Mouse (Mus musculus) ES-Bruce4 (cell line): ENCODE data around the gene Gucy1b2. TPM values are rescaled to one million over a fixed set of nuclear protein-coding genes. Genes with fewer than 3 reads are reported as not detected.

Experiments used
- H3K27ac ChIP-seq: 2 replicates; pipeline ENCODE4 v1.5.1; 2012; ENCODE audit warnings: low read length, inconsistent platforms; ENCODE audit not compliant: insufficient read depth
- H3K27me3 ChIP-seq: 2 replicates; pipeline ENCODE4 v1.6.1; 2012; ENCODE audit warnings: mild to moderate bottlenecking, low read length, inconsistent platforms; ENCODE audit not compliant: control insufficient read depth, poor library complexity, insufficient read depth, severe bottlenecking
- H3K36me3 ChIP-seq: 2 replicates; pipeline ENCODE4 v1.6.1; 2012; ENCODE audit warnings: inconsistent platforms, mild to moderate bottlenecking, low read length, moderate library complexity; ENCODE audit not compliant: control insufficient read depth, poor library complexity, insufficient read depth, severe bottlenecking
- H3K4me1 ChIP-seq: one replicate; pipeline ENCODE4 v1.8.1; 2011; ENCODE audit warnings: low read length; ENCODE audit not compliant: control insufficient read depth, insufficient read depth
- H3K4me3 ChIP-seq: 2 replicates; pipeline ENCODE4 v1.5.1; 2011; ENCODE audit warnings: low read depth, mild to moderate bottlenecking, low read length
- H3K9ac ChIP-seq: 2 replicates; pipeline ENCODE4 v1.6.1; 2012; ENCODE audit warnings: low read depth, mild to moderate bottlenecking, inconsistent platforms; ENCODE audit not compliant: poor library complexity, severe bottlenecking
- H3K9me3 ChIP-seq: replicated peaks from 2 replicates; pipeline ENCODE4 v1.6.1; 2012; ENCODE audit warnings: mild to moderate bottlenecking, low read length, inconsistent platforms; ENCODE audit not compliant: control insufficient read depth, poor library complexity, insufficient read depth, severe bottlenecking
- CTCF ChIP-seq: IDR thresholded peaks from one replicate; pipeline ENCODE4 v1.8.1; 2011; ENCODE audit warnings: low read depth, low read length
- EP300 ChIP-seq: IDR thresholded peaks from 2 replicates; pipeline ENCODE4 v1.6.1; 2011; ENCODE audit warnings: low read depth, low read length; ENCODE audit not compliant: insufficient read depth
- POLR2A ChIP-seq: IDR thresholded peaks from one replicate; pipeline ENCODE4 v1.8.1; 2011; ENCODE audit warnings: low read length; ENCODE audit not compliant: insufficient read depth
- polyA plus RNA-seq: library from polyadenylated mRNA; stranded (reverse); fragments of >200 nt; gene quantifications from 2 replicates; pipeline ENCODE4 v1.2.4, GENCODE M21; 2011; ENCODE audit warnings: low read depth; ENCODE audit not compliant: missing spikeins, insufficient read depth, insufficient read length

Gucy1b2 gene
- polyA plus RNA-seq, 1 experiment = not detected

DNA sequence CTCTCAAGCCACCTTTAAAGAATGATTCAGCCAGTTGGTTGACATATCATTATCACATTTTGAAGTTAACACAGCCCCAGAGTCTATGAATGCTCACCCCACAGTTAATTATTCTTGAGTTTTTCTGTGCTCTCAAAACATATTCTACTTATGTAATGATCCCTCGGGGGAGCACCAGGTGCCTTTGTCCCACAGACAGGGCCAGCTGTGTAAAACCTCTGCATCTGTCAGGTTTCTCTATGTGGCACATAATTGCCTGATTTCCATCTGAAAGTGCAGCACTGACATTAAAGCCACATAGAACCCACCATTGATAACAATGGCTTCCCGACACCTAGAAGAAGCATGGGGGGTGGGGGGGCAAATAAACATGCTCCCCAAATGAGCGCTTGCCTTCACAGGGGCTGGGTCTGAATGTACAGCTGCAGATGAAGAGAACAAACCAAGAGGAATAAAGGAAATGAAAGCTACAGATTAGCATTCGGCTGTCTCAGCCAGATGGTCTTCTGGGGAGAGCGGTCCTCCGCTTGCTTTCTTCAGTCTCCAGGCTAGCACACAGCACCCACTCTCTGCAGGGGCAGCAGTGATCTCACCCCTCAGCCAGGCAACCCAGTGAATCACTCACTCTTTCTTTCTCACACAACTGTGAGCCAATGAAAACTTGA lies 66.9 kb downstream of the Gucy1b2 start:
- Histone ChIP-seq H3K4me1 (no peaks in the 10 kb centered on the region), H3K9me3 (no peaks in the 10 kb centered on the region), H3K9ac (no peak overlapping the region), H3K27me3 (no peaks in the 10 kb centered on the region), H3K4me3 (no peak overlapping the region), H3K27ac (no peak overlapping the region), H3K36me3 (no peaks in the 10 kb centered on the region)
- no peak for TF ChIP-seq POLR2A
- no peak for TF ChIP-seq EP300
- no peak for TF ChIP-seq CTCF

DNA sequence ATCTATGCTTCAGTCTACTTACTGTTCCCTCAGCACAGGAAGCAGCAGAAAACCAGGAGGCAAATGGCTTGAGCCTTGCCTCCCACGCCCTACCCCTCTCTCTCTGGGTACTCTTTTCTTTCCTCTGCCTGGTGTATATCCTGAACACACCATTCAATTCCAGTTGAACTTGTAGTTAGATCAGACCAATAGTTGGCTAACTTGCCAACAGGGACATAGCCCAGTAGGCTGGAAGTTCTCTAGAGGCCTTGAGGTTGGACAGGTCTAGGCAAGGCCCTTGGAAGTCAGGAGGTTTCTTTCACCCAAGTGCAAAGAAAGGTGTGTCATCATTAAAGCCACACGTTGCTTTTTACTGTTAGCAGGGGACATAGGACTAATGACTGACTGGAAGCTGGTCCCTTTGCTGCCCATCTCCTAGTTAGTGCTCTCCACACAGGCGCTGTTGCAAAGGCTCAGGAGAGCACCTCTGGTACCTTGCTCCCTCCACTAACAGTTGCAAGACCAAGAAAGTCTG lies 72.2 kb downstream of the Gucy1b2 start:
- Histone ChIP-seq H3K4me3 (no peak overlapping the region), H3K27me3 (no peaks in the 10 kb centered on the region), H3K9me3 (no peaks in the 10 kb centered on the region), H3K4me1 (no peaks in the 10 kb centered on the region), H3K27ac (no peak overlapping the region), H3K9ac (no peak overlapping the region), H3K36me3 (no peaks in the 10 kb centered on the region)
- TF ChIP-seq POLR2A (no peak), EP300 (no peak), CTCF (no peak)

DNA sequence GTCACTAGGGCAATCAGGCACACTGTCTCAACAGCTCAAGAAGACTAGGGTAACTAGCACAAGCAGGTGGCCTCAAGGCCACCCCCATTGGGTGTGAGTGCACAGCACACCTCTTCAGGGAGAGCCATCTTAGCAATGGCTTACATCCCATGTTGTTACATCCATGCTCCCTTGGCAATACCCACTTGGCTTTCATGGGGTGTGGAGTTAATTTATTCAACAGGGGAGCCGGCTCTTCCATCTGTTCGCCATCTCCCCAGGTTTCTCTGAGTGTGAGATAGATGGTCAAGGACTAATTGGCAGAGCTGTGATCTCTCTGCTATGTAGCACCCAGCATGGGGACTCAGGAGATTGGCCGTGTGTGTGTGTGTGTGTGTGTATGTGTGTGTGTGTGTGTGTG lies 73.0 kb downstream of the Gucy1b2 start:
- Histone ChIP-seq H3K9ac (no peak overlapping the region), H3K27me3 (no peaks in the 10 kb centered on the region), H3K27ac (no peak overlapping the region), H3K36me3 (no peaks in the 10 kb centered on the region), H3K9me3 (no peaks in the 10 kb centered on the region), H3K4me3 (no peak overlapping the region), H3K4me1 (no peaks in the 10 kb centered on the region)
- TF ChIP-seq POLR2A (no peak), EP300 (no peak)

DNA sequence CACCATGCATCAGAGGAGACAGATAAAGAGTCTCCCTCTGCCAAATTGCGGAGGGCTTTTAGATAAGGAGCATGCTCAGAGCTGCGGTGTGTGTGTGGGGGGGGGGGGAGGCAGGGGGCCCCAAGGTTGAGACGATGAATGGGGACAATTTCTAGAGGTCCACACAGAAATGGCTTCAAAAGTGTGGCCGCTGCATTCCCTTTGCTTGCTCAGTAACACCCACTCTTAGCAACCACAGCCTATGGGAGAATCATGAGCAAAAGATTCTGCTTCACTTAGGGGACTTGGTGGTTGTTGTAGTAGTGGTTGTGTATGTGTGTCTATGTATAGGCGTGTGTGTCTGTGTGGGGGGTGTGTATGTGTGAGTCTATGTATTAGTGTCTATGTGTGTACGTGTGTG lies 75.5 kb downstream of the Gucy1b2 start:
- Histone ChIP-seq H3K9ac (no peak overlapping the region), H3K27ac (no peak overlapping the region), H3K9me3 (no peaks in the 10 kb centered on the region), H3K27me3 (no peaks in the 10 kb centered on the region), H3K4me1 (no peaks in the 10 kb centered on the region), H3K4me3 (no peak overlapping the region), H3K36me3 (no peaks in the 10 kb centered on the region)
- TF ChIP-seq EP300 = no peak
- no peak for TF ChIP-seq CTCF
- TF ChIP-seq POLR2A = no peak

DNA sequence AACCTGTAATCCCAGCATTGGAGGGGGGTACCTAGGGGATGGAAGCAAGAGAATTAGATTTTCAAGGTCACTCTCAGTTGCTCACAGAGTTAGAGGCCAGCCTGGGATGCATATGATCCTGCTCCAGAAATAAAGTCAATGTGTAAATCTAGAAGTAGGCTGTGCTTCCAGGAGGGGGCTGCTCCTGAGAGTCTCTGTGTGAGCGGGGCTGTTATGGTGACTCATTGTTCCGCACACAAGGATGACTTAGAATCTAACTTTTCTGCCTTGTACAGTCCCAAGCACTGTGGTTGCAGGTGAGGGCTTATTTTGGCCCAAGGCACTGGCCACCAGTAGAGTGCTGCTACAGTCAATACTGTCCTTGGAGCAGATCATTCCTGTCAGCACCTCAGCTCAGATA lies 76.7 kb downstream of the Gucy1b2 start:
- Histone ChIP-seq H3K9ac (no peak overlapping the region), H3K27me3 (no peaks in the 10 kb centered on the region), H3K4me3 (no peak overlapping the region), H3K4me1 (no peaks in the 10 kb centered on the region), H3K9me3 (no peaks in the 10 kb centered on the region), H3K36me3 (no peaks in the 10 kb centered on the region), H3K27ac (no peak overlapping the region)
- TF ChIP-seq POLR2A = no peak

DNA sequence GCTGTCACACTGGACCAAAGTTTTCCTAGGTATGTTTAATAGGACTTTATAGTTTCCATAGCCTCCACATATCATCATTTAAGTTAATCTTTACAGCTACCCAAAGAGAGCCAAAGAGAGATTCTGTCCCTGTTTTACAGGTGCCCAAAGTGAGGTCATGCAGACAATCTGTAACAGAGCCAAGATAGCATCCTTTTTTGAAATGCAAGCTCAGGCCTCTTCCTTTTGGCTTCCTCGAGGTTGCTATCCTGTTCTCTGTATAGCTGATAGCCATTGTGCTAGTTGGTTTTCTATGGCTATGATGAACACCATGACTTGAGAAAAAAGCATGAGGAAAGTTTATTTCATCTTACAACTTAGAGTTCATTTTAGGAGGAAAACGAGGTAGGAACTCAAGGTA lies 80.0 kb downstream of the Gucy1b2 start:
- no peak for TF ChIP-seq POLR2A
- TF ChIP-seq CTCF = no peak

More for the DNA sequence above, 80.0 kb downstream of the Gucy1b2 start:
- H3K36me3 ChIP-seq = peaks cover 3% of the 10 kb centered on the region; the same call in 1 of the 2 replicates
- H3K4me3 ChIP-seq = no peak overlapping the region
- no peak overlapping the region for H3K9ac ChIP-seq
- H3K27me3 ChIP-seq = no peaks in the 10 kb centered on the region
- H3K27ac ChIP-seq = no peak overlapping the region
- H3K4me1 ChIP-seq = no peaks in the 10 kb centered on the region
- no peaks in the 10 kb centered on the region for H3K9me3 ChIP-seq
